Comparison of ENCODE assay signal across 25 mouse cellular contexts in the genomic region with DNA sequence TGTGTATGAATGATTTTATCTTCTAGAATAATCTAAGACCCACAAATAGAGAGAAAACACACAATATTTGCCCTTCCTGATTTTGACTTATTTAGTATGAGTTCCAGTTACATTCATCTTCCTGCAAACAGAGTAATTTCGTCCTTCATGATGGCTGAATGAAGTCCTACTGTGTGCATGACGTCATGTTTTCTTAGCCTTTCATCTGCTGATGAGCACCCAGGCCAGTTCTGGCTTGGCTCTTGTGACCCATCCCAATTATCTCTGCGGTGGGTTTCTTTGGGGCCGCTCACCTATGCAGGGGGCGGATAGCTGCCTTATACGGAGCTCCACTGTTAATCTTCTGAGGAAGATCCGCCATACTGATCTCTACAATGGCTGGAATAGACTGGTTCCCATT. TPM values are rescaled to one million over a fixed set of nuclear protein-coding genes. Genes with fewer than 3 reads are reported as not detected.
"Had no signal": no experiment of that assay in that cellular context is flagged by ENCODE, and none has a peak within 500 bp of the region (broad histone marks: within the 10 kb centered on the region; RNA-seq: fewer than 3 reads in every experiment).

No protein-coding gene starts in this region.

- H3K27ac ChIP-seq: embryonic facial prominence, embryonic 10.5 days; embryonic facial prominence, embryonic 12.5 days; embryonic facial prominence, embryonic 13.5 days; embryonic facial prominence, embryonic 15.5 days; forebrain, embryonic 12.5 days; forebrain, embryonic 13.5 days; forebrain, embryonic 15.5 days; gastrocnemius, adult 2 months; heart, adult 2 months; heart, embryonic 10.5 days had no signal

- H3K9me3 ChIP-seq: embryonic facial prominence, embryonic 10.5 days; embryonic facial prominence, embryonic 12.5 days; embryonic facial prominence, embryonic 13.5 days; embryonic facial prominence, embryonic 15.5 days; forebrain, embryonic 12.5 days; forebrain, embryonic 13.5 days; forebrain, embryonic 15.5 days; heart, embryonic 10.5 days had no signal

- H3K27me3 ChIP-seq: embryonic facial prominence, embryonic 12.5 days; embryonic facial prominence, embryonic 15.5 days; forebrain, embryonic 13.5 days; forebrain, embryonic 15.5 days had no signal

- H3K4me3 ChIP-seq: embryonic facial prominence, embryonic 10.5 days; embryonic facial prominence, embryonic 12.5 days; embryonic facial prominence, embryonic 13.5 days; embryonic facial prominence, embryonic 15.5 days; erythroblast, embryonic 14.5 days; forebrain, embryonic 12.5 days; forebrain, embryonic 13.5 days; forebrain, embryonic 15.5 days; gastrocnemius, adult 2 months; heart, adult 2 months; heart, embryonic 10.5 days had no signal

- DNase-seq: cerebellum, adult 9-10 months; cerebellum, adult 9-11 months; cerebellum, postnatal 10 days; cerebellum, postnatal 14 days; cerebellum, postnatal 25 days; cerebellum, postnatal 36 days; embryo, embryonic 11 days; forebrain, postnatal 0 days; gastrocnemius, adult 2 months; gastrocnemius, postnatal 10 days; gastrocnemius, postnatal 14 days; gastrocnemius, postnatal 25 days; gastrocnemius, postnatal 36 days; heart, adult 18-20 months; heart, adult 2 months had no signal

- H3K4me2 ChIP-seq: embryonic facial prominence, embryonic 12.5 days; embryonic facial prominence, embryonic 13.5 days; embryonic facial prominence, embryonic 15.5 days; forebrain, embryonic 12.5 days; forebrain, embryonic 13.5 days; forebrain, embryonic 15.5 days had no signal

- H3K9ac ChIP-seq: embryonic facial prominence, embryonic 12.5 days; embryonic facial prominence, embryonic 13.5 days; embryonic facial prominence, embryonic 15.5 days; forebrain, embryonic 12.5 days; forebrain, embryonic 13.5 days; forebrain, embryonic 15.5 days; forebrain, postnatal 0 days had no signal

- H3K36me3 ChIP-seq: embryonic facial prominence, embryonic 10.5 days; embryonic facial prominence, embryonic 12.5 days; embryonic facial prominence, embryonic 13.5 days; embryonic facial prominence, embryonic 15.5 days; forebrain, embryonic 12.5 days; forebrain, embryonic 15.5 days had no signal

RNA-seq across cellular contexts. Expression of a gene that starts 37.6 kb away (rescaled TPM):
- total RNA-seq: granulocyte monocyte progenitor cell, adult 5-6 weeks had no signal
- polyA plus RNA-seq: erythroblast, embryonic 14.5 days had no signal
